Mouse (Mus musculus): ENCODE measurements around the gene Ptx4. TPM values are rescaled to one million over a fixed set of nuclear protein-coding genes. Genes with fewer than 3 reads are reported as not detected.
A peak's percentile ranks its signal among the peaks of the same experiment; 100 is the strongest.
"Not testable (repeated sequence)": the region's sequence is repeated elsewhere in the genome, so short reads cannot be mapped to it uniquely, and the experiment has no call there.

Ptx4 gene
- total RNA-seq, 4 experiments from 2014 or later: 0.58 to 2.4 (median 0.79) TPM

DNA sequence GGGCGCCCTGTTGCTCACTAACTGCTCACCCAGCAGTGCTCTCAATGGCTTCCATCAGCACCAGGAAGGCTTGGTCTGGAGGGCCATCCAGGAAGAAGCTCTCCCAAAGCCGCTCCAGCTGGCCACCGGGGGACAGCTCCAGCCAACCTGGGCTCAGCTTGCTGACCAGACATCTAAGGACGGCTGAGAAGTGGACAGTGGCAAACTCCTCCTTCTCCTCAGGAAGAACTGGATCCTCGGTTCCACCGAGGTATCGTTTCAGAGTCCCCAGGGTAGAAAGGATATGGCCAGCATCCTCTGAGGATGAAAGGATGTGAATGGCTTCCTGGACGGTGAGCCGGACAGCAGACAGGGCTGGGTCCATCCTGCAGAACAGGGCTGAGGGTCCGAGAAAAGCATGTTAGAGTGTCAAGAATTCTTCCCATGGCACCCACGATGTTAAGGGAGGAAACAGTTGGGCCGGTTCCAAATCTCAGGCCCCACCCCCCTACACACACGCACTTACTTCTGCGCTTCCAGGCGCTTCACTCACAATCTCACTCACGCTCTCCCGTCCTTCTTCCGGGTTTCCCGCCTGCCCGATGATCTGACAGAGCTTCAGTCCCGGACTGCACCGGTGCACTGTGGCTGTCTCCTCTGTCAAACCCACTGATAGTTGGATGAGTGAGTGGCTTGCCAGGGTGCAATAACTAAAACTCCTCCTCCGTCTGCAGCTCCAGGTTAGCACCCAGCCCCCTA lies 5.5 kb upstream of the Ptx4 start:
- DNase-seq (ENCODE audit: low spot score in 2 of 2): peak in 1 of 2 experiments; percentile 8

GRCm38 (mm10) chr17:25115664-25116432 lies 4.7 kb upstream of the Ptx4 start, which contains the start of gene Telo2:
Gene Telo2 (minus strand): TSS chr17:25115967.
- peak; percentile 87 to 90 for DNase-seq (ENCODE audit: low spot score in 2 of 2)

GRCm38 (mm10) chr17:25117263-25117662 lies 3.3 kb upstream of the Ptx4 start:
- no peak for DNase-seq (ENCODE audit: low spot score in 2 of 2)

GRCm38 (mm10) chr17:25123979-25124378 lies 3.4 kb downstream of the Ptx4 start:
- DNase-seq (ENCODE audit: low spot score in 2 of 2): no peak

GRCm38 (mm10) chr17:25125442-25126060 lies 5.0 kb downstream of the Ptx4 start:
- DNase-seq (ENCODE audit: low spot score in 2 of 2): not testable (repeated sequence)

DNA sequence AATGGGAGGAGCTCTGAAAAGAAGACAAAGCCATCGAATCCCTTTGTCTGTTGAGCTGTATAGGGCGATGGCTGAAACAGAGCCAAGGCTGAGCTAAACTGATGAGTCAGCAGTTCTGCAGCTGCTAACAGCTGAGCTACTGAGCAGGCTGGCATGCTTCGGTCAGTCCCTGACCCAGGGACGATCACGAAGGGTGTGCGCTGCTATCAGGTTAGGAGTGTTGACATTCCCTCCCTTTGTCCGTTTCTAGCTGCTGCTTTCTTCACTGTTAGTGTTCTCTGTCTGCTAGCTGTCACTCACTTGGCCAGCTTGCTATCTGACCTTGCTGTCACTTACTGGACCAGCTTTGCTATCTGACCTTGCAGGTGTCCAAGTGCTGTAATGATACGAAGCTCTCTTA lies 6.5 kb downstream of the Ptx4 start:
- DNase-seq (ENCODE audit: low spot score in 2 of 2): no peak

GRCm38 (mm10) chr17:25127681-25128080 lies 7.1 kb downstream of the Ptx4 start:
- no peak for DNase-seq (ENCODE audit: low spot score in 2 of 2)

- no peak for DNase-seq (ENCODE audit: low spot score in 2 of 2)
Measured at GRCm38 (mm10) chr17:25130060-25130459, 9.5 kb downstream of the Ptx4 start.

DNA sequence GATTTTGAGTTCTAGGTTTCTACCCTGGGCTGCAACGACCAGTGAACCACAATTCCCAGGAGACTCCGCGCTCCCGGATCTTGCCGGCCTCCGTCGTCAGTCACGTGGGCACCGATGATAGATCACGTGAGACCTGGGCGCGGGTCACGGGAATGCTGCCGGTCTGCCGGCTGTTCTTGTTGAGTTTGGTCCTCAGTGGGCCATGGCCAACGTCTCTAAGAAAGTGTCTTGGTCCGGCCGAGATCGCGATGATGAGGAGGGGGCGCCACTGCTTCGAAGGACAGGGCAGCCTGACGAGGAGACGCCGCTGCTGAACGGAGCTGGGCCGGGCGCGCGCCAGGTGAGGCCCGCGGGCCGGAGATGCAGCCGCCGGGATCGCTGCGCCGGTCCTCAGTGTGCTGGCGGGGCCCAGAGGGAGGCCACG lies 12.7 kb downstream of the Ptx4 start, which contains the start of gene Clcn7:
TSS of gene Clcn7 (plus strand) at position 117 of the 424 bp plus-strand sequence.
- DNase-seq (ENCODE audit: low spot score in 2 of 2): peak; percentile 87 to 91

DNA sequence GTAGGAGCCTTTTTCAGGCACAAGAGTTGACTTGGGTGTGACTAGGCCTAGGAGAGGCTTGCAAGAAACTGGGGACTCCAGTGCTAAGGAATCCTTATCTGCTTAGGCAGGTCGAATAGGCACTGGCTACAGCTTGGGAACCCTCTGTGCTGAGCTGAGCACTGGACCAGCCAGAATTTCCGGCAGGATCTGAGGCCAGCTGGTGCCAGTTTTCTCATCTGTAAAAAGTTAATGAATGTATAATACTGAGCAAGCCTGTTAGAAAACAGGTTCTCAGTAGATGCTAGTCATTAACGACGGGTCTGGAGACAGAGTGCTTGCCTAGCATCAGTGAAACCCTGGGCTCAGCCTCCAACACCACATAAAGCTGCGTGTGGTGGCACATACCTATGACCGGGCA lies 15.1 kb downstream of the Ptx4 start:
- no peak for DNase-seq (ENCODE audit: low spot score in 2 of 2)

GRCm38 (mm10) chr17:25138803-25139202 lies 18.2 kb downstream of the Ptx4 start:
- no peak for DNase-seq (ENCODE audit: low spot score in 2 of 2)

- no peak for DNase-seq (ENCODE audit: low spot score in 2 of 2)
Measured at GRCm38 (mm10) chr17:25139960-25140359, 19.4 kb downstream of the Ptx4 start.

- DNase-seq (ENCODE audit: low spot score in 2 of 2): no peak
Measured at GRCm38 (mm10) chr17:25162161-25162560, 41.6 kb downstream of the Ptx4 start, which contains the start of gene Ccdc154. Gene Ccdc154 (plus strand): TSS chr17:25162461.

DNA sequence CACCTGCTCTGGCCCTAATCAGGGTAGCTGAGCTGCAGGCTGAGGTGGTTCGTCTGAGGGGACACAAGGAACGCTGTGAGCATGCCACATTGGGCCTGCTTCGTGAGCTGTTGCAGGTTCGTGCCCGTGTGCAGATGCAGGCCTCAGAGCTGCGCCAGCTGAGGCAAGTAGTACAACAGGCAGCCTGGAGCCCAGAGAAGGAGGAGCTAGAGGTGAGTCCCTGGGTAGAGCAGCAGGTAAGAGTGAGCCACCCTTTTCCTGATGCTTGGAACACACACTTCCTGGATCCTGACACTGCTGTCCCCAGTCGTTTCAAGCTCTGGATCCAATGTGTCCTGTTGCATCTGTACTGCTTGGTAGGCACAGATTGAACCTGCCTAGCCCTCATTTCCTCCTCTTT lies 42.8 kb downstream of the Ptx4 start:
- no peak for DNase-seq (ENCODE audit: low spot score in 2 of 2)

- DNase-seq (ENCODE audit: low spot score in 2 of 2): no peak
Measured at GRCm38 (mm10) chr17:25164770-25165169, 44.2 kb downstream of the Ptx4 start.

- no peak for DNase-seq (ENCODE audit: low spot score in 2 of 2)
Measured at GRCm38 (mm10) chr17:25165970-25166671, 45.6 kb downstream of the Ptx4 start.

GRCm38 (mm10) chr17:25169706-25170105 lies 49.1 kb downstream of the Ptx4 start:
- DNase-seq (ENCODE audit: low spot score in 2 of 2): no peak

DNA sequence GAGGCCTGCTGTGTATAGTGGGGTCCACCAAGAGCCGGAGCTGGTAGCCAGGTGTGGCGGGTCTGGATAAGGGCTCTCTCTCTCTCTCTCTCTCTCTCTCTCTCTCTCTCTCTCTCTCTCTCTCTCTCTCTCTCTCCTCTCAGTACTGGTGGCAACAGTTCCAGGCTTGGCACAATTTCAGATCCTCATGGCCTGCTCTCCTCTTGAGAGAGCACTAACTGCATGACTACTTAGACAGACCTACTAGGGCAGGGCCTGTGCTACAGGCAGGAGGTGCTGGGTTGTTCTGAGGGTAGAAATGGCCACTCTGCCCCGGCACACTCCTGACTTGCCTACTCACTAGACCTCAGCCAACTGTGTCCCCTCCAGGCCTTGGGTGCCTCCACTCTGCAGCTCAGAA lies 52.0 kb downstream of the Ptx4 start:
- no peak for DNase-seq (ENCODE audit: low spot score in 2 of 2)

Data from gastrocnemius, adult 8-10 months (tissue).